ENCODE assay signal across 8 mouse cellular contexts in genomic region chr19:9982852-9983542, GRCm38 (mm10). TPM values are rescaled to one million over a fixed set of nuclear protein-coding genes. Genes with fewer than 3 reads are reported as not detected.
DNase-seq lines count a peak whose midpoint lies in the region; ATAC-seq lines count a peak whose summit lies in the region.

No protein-coding gene starts in this region.

- peaks cover 28% of the 10 kb centered on the region for H3K36me3 ChIP-seq in embryonic facial prominence, embryonic 14.5 days (ENCODE audit: control insufficient read depth, insufficient read depth, low read length)
- H3K36me3 ChIP-seq in heart, embryonic 13.5 days: peaks cover 27% of the 10 kb centered on the region

- peak overlapping the region; percentile 79 for H3K4me3 ChIP-seq in embryonic facial prominence, embryonic 14.5 days (ENCODE audit: low read depth, low read length)
- H3K4me3 ChIP-seq in heart, embryonic 13.5 days: peak overlapping the region; percentile 71

- H3K4me1 ChIP-seq in embryonic facial prominence, embryonic 14.5 days (ENCODE audit: control insufficient read depth, insufficient read depth, low read length): peaks cover 31% of the 10 kb centered on the region
- peaks cover 40% of the 10 kb centered on the region for H3K4me1 ChIP-seq in heart, embryonic 13.5 days

- under 1% methylated on average over 20 of the region's 31 CpGs for WGBS in embryonic facial prominence, embryonic 14.5 days
- under 1% methylated on average over 31 of the region's 31 CpGs for WGBS in heart, embryonic 13.5 days

- H3K27ac ChIP-seq in embryonic facial prominence, embryonic 14.5 days (replicated peaks; ENCODE audit: low read depth, low read length): peak overlapping the region; percentile 97
- peak overlapping the region; percentile 95 for H3K27ac ChIP-seq in heart, embryonic 13.5 days (replicated peaks)

- H3K9ac ChIP-seq in embryonic facial prominence, embryonic 14.5 days (ENCODE audit: low read depth, low read length): peak overlapping the region; percentile 95
- peak overlapping the region; percentile 93 for H3K9ac ChIP-seq in heart, embryonic 13.5 days

- no peaks in the 10 kb centered on the region for H3K27me3 ChIP-seq in embryonic facial prominence, embryonic 14.5 days (replicated peaks; ENCODE audit: control insufficient read depth, insufficient read depth, low read length)
- H3K27me3 ChIP-seq in heart, embryonic 13.5 days (replicated peaks): no peaks in the 10 kb centered on the region

- H3K4me2 ChIP-seq in embryonic facial prominence, embryonic 14.5 days (ENCODE audit: low read depth, low read length): peak overlapping the region; percentile 87
- peak overlapping the region; percentile 84 for H3K4me2 ChIP-seq in heart, embryonic 13.5 days

- no peaks in the 10 kb centered on the region for H3K9me3 ChIP-seq in embryonic facial prominence, embryonic 14.5 days (ENCODE audit: control insufficient read depth, low read length)
- no peaks in the 10 kb centered on the region for H3K9me3 ChIP-seq in heart, embryonic 13.5 days

- DNase-seq in adipocyte (ENCODE audit: low spot score): peak; percentile 72
- DNase-seq in embryonic facial prominence, embryonic 14.5 days (ENCODE audit: low spot score): peak; percentile 74
- peak; percentile 85 for DNase-seq in kidney, postnatal 10 days
- DNase-seq in lung, postnatal 10 days: peak; percentile 87
- peak; percentile 64 for DNase-seq in retina, embryonic 14.5 days (ENCODE audit: low spot score)
- peak; percentile 70 to 77 for DNase-seq in urinary bladder, postnatal 36 days (ENCODE audit: low spot score in 2 of 2)

- peak; percentile 44 for ATAC-seq in CD4-positive, CD25-positive, alpha-beta regulatory T cell, adult 4 months
- peak; percentile 81 for ATAC-seq in embryonic facial prominence, embryonic 14.5 days (ENCODE audit: low read depth)
- peak; percentile 61 for ATAC-seq in heart, embryonic 13.5 days (ENCODE audit: extremely low read depth, insufficient number of reproducible peaks, low FRiP score, low TSS enrichment)

RNA-seq across cellular contexts. Expression of gene Fth1, which starts 2.6 kb away (rescaled TPM):
- 1,000 to 10,000 TPM; 2,170 to 2,387 TPM for polyA plus RNA-seq in CD4-positive, CD25-positive, alpha-beta regulatory T cell, adult 4 months (2017; shearing (Covaris generic))
- polyA plus RNA-seq in embryonic facial prominence, embryonic 14.5 days (2014; fragmentation: Nextera tagmentation; extraction: Ambion mirVana): 1,690 and 1,712 TPM in 2 replicates
- 2,189 and 2,554 TPM in 2 replicates for polyA plus RNA-seq in heart, embryonic 13.5 days (2015; fragmentation: Nextera tagmentation; extraction: Ambion mirVana)

RNA-seq across cellular contexts. Expression of gene Best1, which starts 18.4 kb away (rescaled TPM):
- under 1 TPM; 0.29 to 0.31 TPM for polyA plus RNA-seq in CD4-positive, CD25-positive, alpha-beta regulatory T cell, adult 4 months (2017; shearing (Covaris generic))
- polyA plus RNA-seq in embryonic facial prominence, embryonic 14.5 days (2014; fragmentation: Nextera tagmentation; extraction: Ambion mirVana): 1.5 and 2.2 TPM in 2 replicates
- 0.23 and 0.27 TPM in 2 replicates for polyA plus RNA-seq in heart, embryonic 13.5 days (2015; fragmentation: Nextera tagmentation; extraction: Ambion mirVana)

RNA-seq across cellular contexts. Expression of gene Rab3il1, which starts 18.5 kb away (rescaled TPM):
- not detected for polyA plus RNA-seq in CD4-positive, CD25-positive, alpha-beta regulatory T cell, adult 4 months (2017; shearing (Covaris generic))
- polyA plus RNA-seq in embryonic facial prominence, embryonic 14.5 days (2014; fragmentation: Nextera tagmentation; extraction: Ambion mirVana): 48.1 and 54.4 TPM in 2 replicates
- polyA plus RNA-seq in heart, embryonic 13.5 days (2015; fragmentation: Nextera tagmentation; extraction: Ambion mirVana): 32.5 and 36.7 TPM in 2 replicates

RNA-seq across cellular contexts. Expression of gene Fads3, which starts 58.4 kb away (rescaled TPM):
- polyA plus RNA-seq in CD4-positive, CD25-positive, alpha-beta regulatory T cell, adult 4 months (2017; shearing (Covaris generic)): not detected
- polyA plus RNA-seq in embryonic facial prominence, embryonic 14.5 days (2014; fragmentation: Nextera tagmentation; extraction: Ambion mirVana): 15.6 and 20.9 TPM in 2 replicates
- 39.4 and 41.9 TPM in 2 replicates for polyA plus RNA-seq in heart, embryonic 13.5 days (2015; fragmentation: Nextera tagmentation; extraction: Ambion mirVana)

Comparison
In these comparisons a context has a peak if more than half of its experiments do, and no peak if none do; other contexts are left out.
1. Peak in every context shown above with its lines: DNase-seq, ATAC-seq, H3K4me3 ChIP-seq and H3K27ac ChIP-seq.
2. RNA of gene Rab3il1, which starts 18.5 kb away (polyA plus RNA-seq): 48.1 to 54.4 TPM in embryonic facial prominence, embryonic 14.5 days and 32.5 to 36.7 TPM in heart, embryonic 13.5 days; not detected in CD4-positive, CD25-positive, alpha-beta regulatory T cell, adult 4 months; every median in the first group is over 10 times any median in the second.